Mouse (Mus musculus): Measurements from ENCODE around the gene Tcte3. TPM values are rescaled to one million over a fixed set of nuclear protein-coding genes. Genes with fewer than 3 reads are reported as not detected.
A peak's percentile ranks its signal among the peaks of the same experiment; 100 is the strongest.
"Not testable (repeated sequence)": the region's sequence is repeated elsewhere in the genome, so short reads cannot be mapped to it uniquely, and the experiment has no call there.

Gene Tcte3
- polyA plus RNA-seq, 1 experiment from 2014 or later = 0.92 TPM

DNA sequence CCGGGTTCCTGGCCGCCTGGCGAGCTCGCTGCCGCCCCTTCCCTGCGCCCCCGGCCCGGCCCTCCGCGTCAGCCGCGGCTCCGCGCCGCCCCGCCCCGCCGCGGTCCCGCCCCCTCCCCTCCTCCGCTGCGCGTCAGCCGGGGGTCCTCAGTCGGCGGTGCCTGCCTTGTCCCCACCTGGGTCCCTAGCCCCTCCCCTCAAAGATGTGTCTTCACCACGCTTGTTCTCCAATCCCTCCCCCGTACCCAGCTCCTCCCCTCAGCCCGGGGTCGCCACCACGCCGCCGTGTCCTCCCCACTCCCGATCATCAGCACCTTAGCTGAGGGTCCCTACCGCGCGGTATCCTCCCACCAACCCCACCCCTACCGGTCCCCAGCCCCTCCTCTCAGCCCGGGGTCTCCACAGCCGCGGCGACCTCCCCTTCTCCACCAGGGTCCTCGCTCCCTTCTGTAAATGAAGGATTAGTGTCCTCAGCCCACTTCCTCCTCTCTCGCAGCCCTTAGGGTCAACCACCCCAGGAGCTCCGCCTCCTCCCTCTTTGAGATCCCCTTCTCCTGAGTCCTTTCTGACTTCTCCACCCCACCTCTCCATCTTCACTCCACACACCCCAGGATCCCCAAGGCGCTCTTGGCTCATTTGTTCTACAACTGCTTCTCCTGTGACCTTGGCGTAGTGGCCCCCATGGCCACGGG is 16.6 kb downstream of the Tcte3 start:
- not testable (repeated sequence) for H3K9me3 ChIP-seq; H3K4me2 ChIP-seq; H3K4me1 ChIP-seq (replicated peaks); H3K27ac ChIP-seq (replicated peaks); H3K36me3 ChIP-seq; H3K4me3 ChIP-seq; H3K9ac ChIP-seq; H3K27me3 ChIP-seq
- peak; percentile 91 for ATAC-seq (ENCODE audit: low read depth)
- WGBS = no CpG with 5 or more reads among the region's 48 CpGs

DNA sequence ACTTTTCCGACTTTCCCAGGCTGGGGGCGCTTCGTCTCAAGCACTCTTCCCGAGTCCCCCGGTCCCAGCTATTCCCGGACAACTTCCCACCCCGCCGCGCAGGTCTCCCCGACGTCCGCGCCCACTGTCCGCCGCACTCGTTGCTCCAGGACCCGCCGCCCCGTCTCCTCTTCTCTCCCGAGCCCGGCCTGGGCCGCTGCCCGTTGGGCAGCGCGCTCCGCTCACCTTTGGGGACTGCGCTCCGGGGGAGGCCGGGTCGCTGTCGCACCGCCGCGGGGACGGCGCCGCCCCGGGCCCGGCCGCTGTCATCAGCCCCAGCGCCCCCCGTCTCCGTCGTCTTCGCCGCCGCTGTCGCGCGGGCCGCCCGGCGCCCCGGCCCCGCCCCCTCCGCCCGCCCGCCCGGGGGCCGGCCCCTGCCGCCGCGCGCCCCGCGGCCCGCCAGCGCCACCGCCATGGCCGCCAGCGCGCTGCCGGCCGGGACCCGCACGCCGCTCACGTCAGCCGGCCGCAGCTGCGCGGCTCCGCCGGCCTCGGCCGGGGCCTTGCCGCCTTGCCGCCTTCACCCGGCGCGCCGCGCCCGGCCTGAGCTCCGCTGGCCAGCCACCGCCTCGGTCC is 17.3 kb downstream of the Tcte3 start:
- H3K9ac ChIP-seq; H3K9me3 ChIP-seq; H3K27ac ChIP-seq (replicated peaks); H3K4me2 ChIP-seq; H3K36me3 ChIP-seq; H3K4me3 ChIP-seq; H3K27me3 ChIP-seq; H3K4me1 ChIP-seq (replicated peaks): not testable (repeated sequence)
- ATAC-seq (ENCODE audit: low read depth) = peak; percentile 76
- no CpG with 5 or more reads among the region's 97 CpGs for WGBS

DNA sequence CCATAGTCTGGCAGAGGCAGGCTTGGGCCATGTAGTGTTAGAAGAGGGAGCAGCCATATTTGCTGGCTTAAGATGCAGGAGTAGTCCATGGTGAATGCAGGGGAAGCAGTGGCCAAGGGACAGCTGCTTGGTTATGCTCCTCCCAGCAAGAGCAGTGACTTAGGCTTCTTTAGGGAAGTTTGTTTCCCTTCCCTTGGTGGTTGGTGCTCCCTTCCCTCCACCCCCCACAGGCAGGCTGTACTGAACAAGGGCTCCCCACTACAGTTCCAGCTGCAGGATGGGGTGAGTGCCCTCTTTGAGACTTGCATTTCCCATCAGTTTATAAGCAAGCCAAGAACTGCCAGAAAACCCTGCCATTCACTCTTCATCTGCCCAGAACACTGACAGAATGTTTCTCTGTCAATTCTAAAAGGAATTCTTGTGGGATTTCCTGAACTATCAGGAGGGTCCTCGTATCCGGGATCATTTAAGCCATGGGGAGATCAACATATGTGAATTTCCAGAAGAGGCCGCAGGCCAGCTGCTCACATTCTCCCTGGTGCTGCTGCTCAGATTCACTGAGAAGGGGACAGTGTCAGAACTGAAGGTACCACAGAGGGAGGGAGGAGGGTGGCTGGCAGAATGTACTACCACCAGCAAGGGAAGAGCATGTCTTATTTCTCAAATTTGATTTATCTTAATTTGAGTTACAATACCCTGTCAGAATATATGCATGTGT is 19.6 kb downstream of the Tcte3 start:
- not testable (repeated sequence) for H3K27me3 ChIP-seq, H3K4me3 ChIP-seq

DNA sequence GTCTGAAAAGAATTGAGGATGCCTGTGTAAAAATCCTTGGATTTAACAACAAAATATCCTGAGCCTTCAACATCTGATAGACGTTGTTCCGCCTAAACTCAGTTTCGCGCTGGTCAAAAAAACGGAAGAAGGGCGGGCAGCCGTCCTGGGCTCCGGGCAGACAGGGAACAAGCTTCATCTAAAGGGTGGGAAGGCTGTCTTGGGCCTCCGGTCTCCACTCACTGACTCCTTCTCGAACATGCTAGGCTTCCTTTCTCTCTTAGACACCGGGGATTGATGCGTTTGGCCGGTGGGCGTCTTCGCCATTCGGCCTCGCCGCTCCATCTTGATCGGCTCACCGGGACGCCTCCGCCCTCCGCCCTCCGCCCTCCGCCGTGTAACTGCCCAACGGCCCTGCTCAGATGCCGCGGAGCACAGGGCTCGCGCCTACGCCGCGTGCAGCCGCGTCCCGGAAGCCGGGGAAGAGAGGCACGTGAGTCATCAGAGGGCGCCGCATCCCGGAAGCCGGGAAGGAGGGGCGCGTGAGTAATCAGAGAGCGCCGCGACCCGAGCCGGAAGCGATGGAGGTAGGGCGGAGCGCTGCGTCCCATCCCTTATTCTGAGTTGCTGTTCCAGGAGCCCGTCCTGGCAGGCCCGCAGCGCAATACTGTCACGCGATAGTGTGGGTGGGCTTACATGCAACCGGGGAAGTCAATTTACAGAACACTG is 31.4 kb downstream of the Tcte3 start, which contains the start of gene Gm3435:
Gene Gm3435 (plus strand): TSS at position 471 of the 708 bp plus-strand sequence.
- H3K4me3 ChIP-seq; H3K27ac ChIP-seq (replicated peaks); H3K27me3 ChIP-seq; H3K4me2 ChIP-seq; H3K4me1 ChIP-seq (replicated peaks); H3K36me3 ChIP-seq; H3K9me3 ChIP-seq; H3K9ac ChIP-seq: not testable (repeated sequence)
- peak; percentile 97 for ATAC-seq (ENCODE audit: low read depth)
- no CpG with 5 or more reads among the region's 60 CpGs for WGBS

More for the DNA sequence above, 19.6 kb downstream of the Tcte3 start:
- H3K9me3 ChIP-seq; H3K27ac ChIP-seq (replicated peaks); H3K36me3 ChIP-seq; H3K4me2 ChIP-seq; H3K9ac ChIP-seq; ATAC-seq (ENCODE audit: low read depth); H3K4me1 ChIP-seq (replicated peaks): not testable (repeated sequence)
- 72% methylated on average over 3 of the region's 3 CpGs for WGBS

DNA sequence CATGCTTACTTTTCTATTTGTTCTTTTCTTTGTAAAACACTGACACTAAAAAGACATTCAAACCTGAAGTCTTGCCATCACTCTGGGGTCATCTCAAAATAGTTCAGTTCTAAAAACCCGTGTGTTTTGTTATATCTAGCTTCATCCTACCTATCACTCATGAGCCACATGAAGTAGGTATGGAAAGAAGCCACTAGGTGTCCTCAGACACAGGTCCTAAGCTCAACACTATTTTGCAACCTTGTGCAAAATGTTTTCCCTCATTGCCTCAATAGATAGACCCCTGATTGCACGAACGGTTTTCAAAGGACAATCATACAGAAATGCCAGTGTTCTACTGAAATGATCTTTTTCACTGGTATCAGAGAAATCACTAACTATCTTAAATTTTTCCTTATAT is 32.2 kb downstream of the Tcte3 start:
- ATAC-seq (ENCODE audit: low read depth); H3K9me3 ChIP-seq; H3K4me3 ChIP-seq; H3K27ac ChIP-seq (replicated peaks); H3K9ac ChIP-seq; H3K4me2 ChIP-seq; H3K27me3 ChIP-seq; H3K36me3 ChIP-seq; H3K4me1 ChIP-seq (replicated peaks): not testable (repeated sequence)
- no CpG with 5 or more reads among the region's 3 CpGs for WGBS

DNA sequence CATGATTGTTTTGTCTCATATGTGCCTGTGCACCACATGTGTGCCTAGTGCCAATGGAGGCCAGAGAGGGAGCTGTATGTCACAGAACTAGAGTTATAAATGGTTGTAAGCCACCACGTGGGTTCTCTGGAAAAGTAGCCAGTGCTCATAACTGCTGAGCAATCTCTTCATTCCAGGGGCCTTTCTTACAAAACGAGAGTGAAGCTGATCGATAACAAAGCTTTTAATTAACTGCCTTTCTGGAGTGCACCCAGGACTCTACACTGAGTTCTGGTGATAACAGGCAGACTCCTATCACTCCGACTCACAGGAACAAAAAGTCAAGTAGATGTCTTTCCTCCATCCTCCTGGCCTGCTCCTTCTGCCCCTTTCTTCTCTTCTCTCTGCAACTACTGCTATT is 41.2 kb downstream of the Tcte3 start:
- H3K36me3 ChIP-seq; H3K4me2 ChIP-seq; H3K27ac ChIP-seq (replicated peaks); H3K27me3 ChIP-seq; ATAC-seq (ENCODE audit: low read depth); H3K9me3 ChIP-seq; H3K9ac ChIP-seq; H3K4me3 ChIP-seq; H3K4me1 ChIP-seq (replicated peaks): not testable (repeated sequence)
- WGBS = no CpG with 5 or more reads among the region's 4 CpGs

DNA sequence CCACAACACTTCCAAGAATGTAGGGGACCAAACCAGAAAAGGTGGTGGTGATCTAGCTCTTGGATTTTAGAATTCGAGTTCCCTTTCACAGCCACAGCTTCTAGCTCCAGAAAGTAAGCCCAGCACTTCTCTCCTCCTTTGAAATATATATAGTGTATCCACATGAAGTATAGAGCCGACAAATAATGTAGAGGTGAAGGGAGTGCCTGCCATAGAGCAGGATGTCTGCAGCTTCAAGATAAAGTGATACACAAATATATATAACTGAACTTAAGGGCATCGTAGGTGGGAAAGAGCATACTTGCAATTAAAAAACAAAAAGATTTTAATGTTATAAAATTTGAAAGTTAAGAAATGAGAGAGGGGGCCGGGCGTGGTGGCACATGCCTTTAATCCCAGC is 47.1 kb downstream of the Tcte3 start:
- H3K4me3 ChIP-seq; ATAC-seq (ENCODE audit: low read depth); H3K9me3 ChIP-seq; H3K27me3 ChIP-seq; H3K4me2 ChIP-seq; H3K4me1 ChIP-seq (replicated peaks); H3K27ac ChIP-seq (replicated peaks); H3K9ac ChIP-seq; H3K36me3 ChIP-seq: not testable (repeated sequence)
- WGBS = no CpG with 5 or more reads among the region's 5 CpGs

DNA sequence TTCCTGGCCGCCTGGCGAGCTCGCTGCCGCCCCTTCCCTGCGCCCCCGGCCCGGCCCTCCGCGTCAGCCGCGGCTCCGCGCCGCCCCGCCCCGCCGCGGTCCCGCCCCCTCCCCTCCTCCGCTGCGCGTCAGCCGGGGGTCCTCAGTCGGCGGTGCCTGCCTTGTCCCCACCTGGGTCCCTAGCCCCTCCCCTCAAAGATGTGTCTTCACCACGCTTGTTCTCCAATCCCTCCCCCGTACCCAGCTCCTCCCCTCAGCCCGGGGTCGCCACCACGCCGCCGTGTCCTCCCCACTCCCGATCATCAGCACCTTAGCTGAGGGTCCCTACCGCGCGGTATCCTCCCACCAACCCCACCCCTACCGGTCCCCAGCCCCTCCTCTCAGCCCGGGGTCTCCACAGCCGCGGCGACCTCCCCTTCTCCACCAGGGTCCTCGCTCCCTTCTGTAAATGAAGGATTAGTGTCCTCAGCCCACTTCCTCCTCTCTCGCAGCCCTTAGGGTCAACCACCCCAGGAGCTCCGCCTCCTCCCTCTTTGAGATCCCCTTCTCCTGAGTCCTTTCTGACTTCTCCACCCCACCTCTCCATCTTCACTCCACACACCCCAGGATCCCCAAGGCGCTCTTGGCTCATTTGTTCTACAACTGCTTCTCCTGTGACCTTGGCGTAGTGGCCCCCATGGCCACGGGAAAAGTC is 48.0 kb downstream of the Tcte3 start:
- H3K9ac ChIP-seq; H3K36me3 ChIP-seq; H3K4me2 ChIP-seq; H3K27me3 ChIP-seq; H3K27ac ChIP-seq (replicated peaks); H3K4me3 ChIP-seq; H3K4me1 ChIP-seq (replicated peaks); H3K9me3 ChIP-seq: not testable (repeated sequence)
- no CpG with 5 or more reads among the region's 47 CpGs for WGBS
- ATAC-seq (ENCODE audit: low read depth) = peak; percentile 91

DNA sequence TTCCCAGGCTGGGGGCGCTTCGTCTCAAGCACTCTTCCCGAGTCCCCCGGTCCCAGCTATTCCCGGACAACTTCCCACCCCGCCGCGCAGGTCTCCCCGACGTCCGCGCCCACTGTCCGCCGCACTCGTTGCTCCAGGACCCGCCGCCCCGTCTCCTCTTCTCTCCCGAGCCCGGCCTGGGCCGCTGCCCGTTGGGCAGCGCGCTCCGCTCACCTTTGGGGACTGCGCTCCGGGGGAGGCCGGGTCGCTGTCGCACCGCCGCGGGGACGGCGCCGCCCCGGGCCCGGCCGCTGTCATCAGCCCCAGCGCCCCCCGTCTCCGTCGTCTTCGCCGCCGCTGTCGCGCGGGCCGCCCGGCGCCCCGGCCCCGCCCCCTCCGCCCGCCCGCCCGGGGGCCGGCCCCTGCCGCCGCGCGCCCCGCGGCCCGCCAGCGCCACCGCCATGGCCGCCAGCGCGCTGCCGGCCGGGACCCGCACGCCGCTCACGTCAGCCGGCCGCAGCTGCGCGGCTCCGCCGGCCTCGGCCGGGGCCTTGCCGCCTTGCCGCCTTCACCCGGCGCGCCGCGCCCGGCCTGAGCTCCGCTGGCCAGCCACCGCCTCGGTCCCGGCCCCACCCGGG is 48.7 kb downstream of the Tcte3 start:
- no CpG with 5 or more reads among the region's 98 CpGs for WGBS
- not testable (repeated sequence) for H3K36me3 ChIP-seq; H3K9me3 ChIP-seq; H3K4me2 ChIP-seq; H3K4me1 ChIP-seq (replicated peaks); H3K27ac ChIP-seq (replicated peaks); H3K9ac ChIP-seq; H3K4me3 ChIP-seq; H3K27me3 ChIP-seq
- peak; percentile 79 for ATAC-seq (ENCODE audit: low read depth)

DNA sequence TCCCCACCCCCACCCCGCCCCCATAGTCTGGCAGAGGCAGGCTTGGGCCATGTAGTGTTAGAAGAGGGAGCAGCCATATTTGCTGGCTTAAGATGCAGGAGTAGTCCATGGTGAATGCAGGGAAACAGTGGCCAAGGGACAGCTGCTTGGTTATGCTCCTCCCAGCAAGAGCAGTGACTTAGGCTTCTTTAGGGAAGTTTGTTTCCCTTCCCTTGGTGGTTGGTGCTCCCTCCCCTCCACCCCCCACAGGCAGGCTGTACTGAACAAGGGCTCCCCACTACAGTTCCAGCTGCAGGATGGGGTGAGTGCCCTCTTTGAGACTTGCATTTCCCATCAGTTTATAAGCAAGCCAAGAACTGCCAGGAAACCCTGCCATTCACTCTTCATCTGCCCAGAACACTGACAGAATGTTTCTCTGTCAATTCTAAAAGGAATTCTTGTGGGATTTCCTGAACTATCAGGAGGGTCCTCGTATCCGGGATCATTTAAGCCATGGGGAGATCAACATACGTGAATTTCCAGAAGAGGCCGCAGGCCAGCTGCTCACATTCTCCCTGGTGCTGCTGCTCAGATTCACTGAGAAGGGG is 51.1 kb downstream of the Tcte3 start:
- 71% methylated on average over 4 of the region's 5 CpGs for WGBS
- not testable (repeated sequence) for H3K27ac ChIP-seq (replicated peaks); H3K9me3 ChIP-seq; H3K4me3 ChIP-seq; H3K27me3 ChIP-seq; H3K4me1 ChIP-seq (replicated peaks); ATAC-seq (ENCODE audit: low read depth); H3K4me2 ChIP-seq; H3K9ac ChIP-seq; H3K36me3 ChIP-seq

DNA sequence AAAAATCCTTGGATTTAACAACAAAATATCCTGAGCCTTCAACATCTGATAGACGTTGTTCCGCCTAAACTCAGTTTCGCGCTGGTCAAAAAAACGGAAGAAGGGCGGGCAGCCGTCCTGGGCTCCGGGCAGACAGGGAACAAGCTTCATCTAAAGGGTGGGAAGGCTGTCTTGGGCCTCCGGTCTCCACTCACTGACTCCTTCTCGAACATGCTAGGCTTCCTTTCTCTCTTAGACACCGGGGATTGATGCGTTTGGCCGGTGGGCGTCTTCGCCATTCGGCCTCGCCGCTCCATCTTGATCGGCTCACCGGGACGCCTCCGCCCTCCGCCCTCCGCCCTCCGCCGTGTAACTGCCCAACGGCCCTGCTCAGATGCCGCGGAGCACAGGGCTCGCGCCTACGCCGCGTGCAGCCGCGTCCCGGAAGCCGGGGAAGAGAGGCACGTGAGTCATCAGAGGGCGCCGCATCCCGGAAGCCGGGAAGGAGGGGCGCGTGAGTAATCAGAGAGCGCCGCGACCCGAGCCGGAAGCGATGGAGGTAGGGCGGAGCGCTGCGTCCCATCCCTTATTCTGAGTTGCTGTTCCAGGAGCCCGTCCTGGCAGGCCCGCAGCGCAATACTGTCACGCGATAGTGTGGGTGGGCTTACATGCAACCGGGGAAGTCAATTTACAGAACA is 62.8 kb downstream of the Tcte3 start, which contains the start of the genes 9030025P20Rik and Gm3417:
Gene 9030025P20Rik (plus strand): TSS at position 107 of the 677 bp plus-strand sequence.
Gene Gm3417 (minus strand): TSS at position 429 of the 677 bp plus-strand sequence.
- H3K4me1 ChIP-seq (replicated peaks); H3K9ac ChIP-seq; H3K9me3 ChIP-seq; H3K27ac ChIP-seq (replicated peaks); H3K36me3 ChIP-seq; H3K27me3 ChIP-seq: not testable (repeated sequence)
- Histone ChIP-seq H3K4me2 (peak within 1 kb of the TSS; percentile 41), H3K4me3 (peak within 1 kb of the TSS; percentile 20; the same call in 1 of the 2 replicates)
- peak; percentile 97 for ATAC-seq (ENCODE audit: low read depth)
- no CpG with 5 or more reads among the region's 60 CpGs for WGBS
